In genomic region chr3:127123376-127123775, GRCm38 (mm10) we compare ENCODE assay signal across 8 mouse cellular contexts.
DNase-seq lines count a peak whose midpoint lies in the region; ATAC-seq and TF ChIP-seq lines count a peak whose summit lies in the region.

No protein-coding gene starts in this region.

- TF ChIP-seq CTCF in layer of hippocampus, adult 2 months (conservative IDR thresholded peaks at IDR 0.05): no peak
- TF ChIP-seq CTCF in heart, adult 2 months (IDR thresholded peaks at IDR 0.05): no peak

- peaks cover 2% of the 10 kb centered on the region for H3K4me1 ChIP-seq in heart, adult 2 months (ENCODE audit: control insufficient read depth, insufficient read depth, low read length)
- H3K4me1 ChIP-seq in kidney, embryonic 16.5 days (ENCODE audit: insufficient read depth, low read length): peaks cover 22% of the 10 kb centered on the region
- H3K4me1 ChIP-seq in neural tube, embryonic 13.5 days (replicated peaks): peaks cover 32% of the 10 kb centered on the region

- H3K9ac ChIP-seq in heart, adult 2 months (ENCODE audit: low read depth, low read length): peak overlapping the region; percentile 54
- H3K9ac ChIP-seq in kidney, embryonic 16.5 days (replicated peaks; ENCODE audit: low read length): no peak overlapping the region
- H3K9ac ChIP-seq in neural tube, embryonic 13.5 days: 0 out of 2 replicates have a peak overlapping the region, but pooled peaks have one; percentile 22

- no peaks in the 10 kb centered on the region for H3K27me3 ChIP-seq in heart, adult 2 months (ENCODE audit: control insufficient read depth, insufficient read depth, low read length)
- H3K27me3 ChIP-seq in kidney, embryonic 16.5 days (ENCODE audit: insufficient read depth, low read length): no peaks in the 10 kb centered on the region
- no peaks in the 10 kb centered on the region for H3K27me3 ChIP-seq in neural tube, embryonic 13.5 days

- H3K27ac ChIP-seq in layer of hippocampus, adult 2 months: 0 out of 2 replicates have a peak overlapping the region, but pooled peaks have one; percentile 47
- peak overlapping the region; percentile 88 for H3K27ac ChIP-seq in heart, adult 2 months
- no peak overlapping the region for H3K27ac ChIP-seq in kidney, embryonic 16.5 days (ENCODE audit: low read length)
- no peak overlapping the region for H3K27ac ChIP-seq in neural tube, embryonic 13.5 days (replicated peaks)

- DNase-seq in layer of hippocampus, adult 2 months (ENCODE audit: low spot score in 2 of 2): no peak
- no peak for DNase-seq in layer of hippocampus, adult 18-20 months (ENCODE audit: low spot score in 2 of 2)
- DNase-seq in heart, adult 2 months: peak; percentile 41 to 46
- DNase-seq in thymus, postnatal 10 days (ENCODE audit: low spot score in 2 of 2): no peak
- DNase-seq in layer of hippocampus, postnatal 25 days (ENCODE audit: extremely low spot score in 1 of 2, low spot score in 1 of 2): no peak
- DNase-seq in frontal cortex, postnatal 10 days (ENCODE audit: low spot score in 2 of 2): no peak

- H3K79me2 ChIP-seq in heart, adult 2 months (replicated peaks; ENCODE audit: control insufficient read depth, insufficient read depth, low read length): peaks cover 1% of the 10 kb centered on the region; the same call in 1 of the 2 replicates

- no peaks in the 10 kb centered on the region for H3K9me3 ChIP-seq in kidney, embryonic 16.5 days (ENCODE audit: low read length)
- no peaks in the 10 kb centered on the region for H3K9me3 ChIP-seq in neural tube, embryonic 13.5 days

- ATAC-seq in kidney, embryonic 16.5 days (ENCODE audit: low FRiP score, low TSS enrichment): peak; percentile 40; the same call in 1 of the 2 replicates
- ATAC-seq in neural tube, embryonic 13.5 days (ENCODE audit: low read depth): no peak

- peak overlapping the region; percentile 43 for H3K4me2 ChIP-seq in kidney, embryonic 16.5 days (replicated peaks; ENCODE audit: low read depth, low read length)
- no peak overlapping the region for H3K4me2 ChIP-seq in neural tube, embryonic 13.5 days

- peaks cover 2% of the 10 kb centered on the region; the same call in 1 of the 2 replicates for H3K36me3 ChIP-seq in heart, adult 2 months (ENCODE audit: control insufficient read depth, insufficient read depth, low read length)
- no peaks in the 10 kb centered on the region for H3K36me3 ChIP-seq in kidney, embryonic 16.5 days (ENCODE audit: insufficient read depth, low read length)
- no peaks in the 10 kb centered on the region for H3K36me3 ChIP-seq in neural tube, embryonic 13.5 days

- TF ChIP-seq POLR2A in heart, adult 2 months (IDR thresholded peaks at IDR 0.05; ENCODE audit: insufficient read depth, low read depth, low read length): no peak

- TF ChIP-seq EP300 in heart, adult 2 months (IDR thresholded peaks at IDR 0.05; ENCODE audit: insufficient read depth, low read depth, low read length): no peak

- no peak overlapping the region for H3K4me3 ChIP-seq in layer of hippocampus, adult 2 months
- peak overlapping the region; percentile 39 for H3K4me3 ChIP-seq in heart, adult 2 months
- 0 out of 2 replicates have a peak overlapping the region, but pooled peaks have one; percentile 3 for H3K4me3 ChIP-seq in kidney, embryonic 16.5 days (ENCODE audit: low read length)
- no peak overlapping the region for H3K4me3 ChIP-seq in neural tube, embryonic 13.5 days

- WGBS in heart, adult 2 months: 12% methylated on average over 8 of the region's 8 CpGs
- 7% methylated on average over 8 of the region's 8 CpGs for WGBS in kidney, embryonic 16.5 days
- 38% methylated on average over 8 of the region's 8 CpGs for WGBS in neural tube, embryonic 13.5 days

- intact Hi-C loops in heart, adult 2 months (cut with DNase I): no loop called here

Comparison
In these comparisons a context has a peak if more than half of its experiments do, and no peak if none do; other contexts are left out.
1. DNase-seq: peak in heart, adult 2 months (2 of 2); none in layer of hippocampus, adult 2 months (0 of 2), layer of hippocampus, adult 18-20 months (0 of 2), thymus, postnatal 10 days (0 of 2), layer of hippocampus, postnatal 25 days (0 of 2) and frontal cortex, postnatal 10 days (0 of 2).
2. H3K27ac ChIP-seq: peak in layer of hippocampus, adult 2 months (single experiment) and heart, adult 2 months (single experiment); none in kidney, embryonic 16.5 days (single experiment) and neural tube, embryonic 13.5 days (single experiment).
3. H3K4me3 ChIP-seq: peak in heart, adult 2 months (single experiment) and kidney, embryonic 16.5 days (single experiment); none in layer of hippocampus, adult 2 months (single experiment) and neural tube, embryonic 13.5 days (single experiment).